Mouse (Mus musculus) testis, postnatal 10 days (tissue): ENCODE measurements at regions not wholly inside any gene's neighbourhood (a gene's known extent, or its start where the extent isn't known, plus 50 kb on each side); places are given as distances from the start of the nearest gene placed in this dataset.
A peak's percentile ranks its signal among the peaks of the same experiment; 100 is the strongest.

Experiments
- DNase-seq: peaks from one replicate; pipeline ENCODE4 v3.0.0; 2021; ENCODE audit warnings: low spot score

- DNase-seq = no peak
These were observed 71.7 kb upstream of the Boc start for GRCm38 (mm10) chr16:44630426-44630825.

- DNase-seq = no peak
These were observed 70.9 kb upstream of the Boc start for GRCm38 (mm10) chr16:44629296-44630275.

DNA sequence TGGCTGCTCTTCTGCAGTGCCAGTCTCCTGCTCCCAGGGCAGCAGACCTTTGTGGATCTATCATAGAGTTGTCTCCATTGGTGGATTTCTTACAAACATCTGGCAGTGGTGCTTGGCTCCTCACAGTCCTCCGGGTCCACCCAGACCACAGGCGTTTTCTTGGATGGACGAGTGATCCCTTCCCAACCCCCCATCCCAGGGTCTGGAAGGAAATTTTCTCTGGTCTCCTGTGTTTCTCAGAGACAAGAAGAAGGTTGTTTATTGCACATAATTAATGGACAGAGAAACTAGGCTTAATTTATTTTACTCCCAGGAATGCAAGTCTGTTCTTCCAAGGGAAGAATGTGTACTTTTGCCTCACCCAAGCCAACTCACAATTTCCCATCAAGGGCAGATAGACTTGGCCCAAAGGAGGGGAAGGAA lies 67.2 kb upstream of the Boc start:
- DNase-seq = no peak

- no peak for DNase-seq
These were observed 66.5 kb upstream of the Boc start for GRCm38 (mm10) chr16:44625108-44625616.

- no peak for DNase-seq
These were observed 62.9 kb upstream of the Boc start for GRCm38 (mm10) chr16:44621573-44621972.

- DNase-seq = peak; percentile 54
These were observed 61.8 kb upstream of the Boc start for GRCm38 (mm10) chr16:44620536-44620935.

DNA sequence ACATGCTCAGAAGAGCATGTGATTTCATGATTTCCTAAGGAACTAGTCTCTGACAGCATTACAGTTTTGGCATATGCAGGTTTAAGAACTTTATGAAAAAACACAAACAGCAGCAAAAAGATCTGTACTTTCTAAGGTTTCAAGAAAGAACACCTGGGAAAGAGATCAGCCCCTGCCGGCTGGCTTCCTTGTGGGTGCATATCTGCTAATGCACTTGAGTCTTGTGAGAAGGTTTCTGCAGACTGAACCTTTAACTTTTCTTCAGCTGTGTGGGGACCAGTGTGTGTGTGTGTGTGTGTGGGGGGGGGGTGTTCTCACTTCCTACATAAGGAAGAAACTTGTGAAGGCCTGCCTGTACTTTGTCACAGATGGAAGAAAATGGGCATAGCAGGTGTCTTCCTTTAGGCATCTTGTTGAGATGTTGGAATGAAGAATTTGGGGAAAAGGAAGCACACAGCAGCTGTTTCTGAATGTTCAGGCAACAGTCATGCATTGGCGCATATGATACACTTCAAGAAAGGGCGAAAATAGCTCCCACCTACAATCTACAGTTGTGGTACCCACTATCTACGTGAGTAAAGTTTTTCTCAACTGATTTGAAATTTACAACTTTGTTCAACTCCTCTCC lies 60.9 kb upstream of the Boc start:
- DNase-seq = no peak

GRCm38 (mm10) chr16:44617041-44617440 lies 58.3 kb upstream of the Boc start:
- DNase-seq = no peak

- no peak for DNase-seq
These were observed 57.7 kb upstream of the Boc start for GRCm38 (mm10) chr16:44616376-44616775.

DNA sequence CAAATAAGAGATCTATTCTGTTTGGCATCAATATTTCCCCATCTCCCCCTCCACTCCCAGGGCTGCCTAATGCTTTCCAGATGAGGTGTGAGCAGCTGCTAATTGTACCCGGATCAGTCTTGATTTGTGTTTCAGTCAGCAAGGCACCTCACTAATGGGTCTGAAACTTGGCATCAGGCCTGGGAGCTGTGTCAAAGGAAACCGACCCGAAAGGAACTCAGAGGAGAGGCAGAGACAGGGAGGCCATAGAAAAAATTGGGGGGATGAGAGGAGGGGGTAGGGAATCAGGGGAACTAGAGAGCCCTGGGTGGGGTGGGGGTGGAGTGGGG lies 57.1 kb upstream of the Boc start:
- DNase-seq = no peak

DNA sequence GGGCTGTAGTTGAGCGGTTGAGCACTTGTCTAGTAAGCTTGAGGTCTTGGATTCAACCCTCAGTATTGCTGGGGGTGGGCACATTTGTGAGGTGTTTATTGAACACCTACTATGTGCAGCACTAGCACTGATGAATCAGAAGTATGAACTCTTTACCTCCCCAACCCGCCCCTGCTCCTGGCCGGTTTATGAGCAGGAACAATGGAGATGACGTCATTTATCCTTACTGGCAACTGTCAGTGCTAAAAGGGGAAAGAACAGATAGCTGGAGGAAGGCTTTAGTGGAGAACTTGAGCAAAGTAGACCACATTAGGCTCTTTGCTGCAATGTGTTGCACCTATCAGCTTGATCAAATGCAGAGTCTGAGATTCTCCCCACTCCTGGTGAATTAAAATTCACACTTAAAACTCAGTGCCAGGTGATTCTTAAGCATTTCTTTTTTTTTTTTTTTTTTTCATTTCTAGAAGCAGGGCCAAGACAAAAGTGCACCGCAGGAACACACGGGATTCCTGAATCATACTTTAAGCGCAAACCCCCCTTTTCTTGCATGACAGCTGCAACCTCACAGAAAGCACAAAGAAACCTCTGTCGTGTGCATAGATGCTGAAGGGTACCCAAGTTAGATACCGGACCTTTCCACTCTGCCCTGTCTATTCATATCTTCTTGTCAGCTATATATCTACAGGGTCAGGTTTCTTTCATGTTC lies 56.6 kb upstream of the Boc start:
- DNase-seq = no peak

GRCm38 (mm10) chr16:44614235-44614634 lies 55.5 kb upstream of the Boc start:
- DNase-seq = no peak

GRCm38 (mm10) chr16:44612676-44613075 lies 54.0 kb upstream of the Boc start:
- no peak for DNase-seq

DNA sequence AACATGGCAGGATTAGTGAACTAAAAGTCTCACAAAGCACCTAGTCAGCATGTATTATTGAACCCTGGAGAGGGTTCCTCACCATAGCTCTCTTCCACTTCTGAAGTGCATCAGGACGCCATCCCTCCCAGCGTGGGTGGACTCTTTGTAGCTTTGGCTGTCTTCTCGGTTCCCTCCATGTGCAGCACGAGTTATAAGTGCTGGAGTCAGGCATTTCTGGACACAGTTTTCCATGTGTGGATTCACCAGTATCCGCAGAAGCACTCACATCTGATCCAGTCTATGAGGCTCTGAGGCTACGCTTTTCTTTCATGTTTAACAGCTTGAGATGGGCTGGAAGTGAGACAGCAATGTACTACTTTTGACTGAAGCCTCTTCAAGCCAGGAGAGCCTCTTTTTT lies 52.8 kb upstream of the Boc start:
- no peak for DNase-seq

GRCm38 (mm10) chr16:44608586-44608985 lies 49.9 kb upstream of the Boc start:
- no peak for DNase-seq
